Mouse (Mus musculus) liver, embryonic 14.5 days (tissue): ENCODE measurements around the gene Krtap28-13. TPM values are rescaled to one million over a fixed set of nuclear protein-coding genes. Genes with fewer than 3 reads are reported as not detected.

Source experiments
- ATAC-seq: fragments of 200-750 bp; cut with Nextera tagmentation; 2 replicates; pipeline ENCODE4 v1.8.0; 2017; ENCODE audit warnings: moderate number of reproducible peaks, mild to moderate bottlenecking, moderate library complexity; ENCODE audit not compliant: insufficient read depth
- DNase-seq, 3 experiments: peaks; one replicate each; pipeline ENCODE4 v3.0.0-alpha.2; 2012 to 2013; ENCODE audit warnings: low read depth in 3 of 3, low spot score in 3 of 3
- H3K27ac ChIP-seq: fragments of 300-500 bp; sonication (generic); 2 replicates; pipeline ENCODE4 v1.5.1; 2014; ENCODE audit warnings: moderate library complexity, mild to moderate bottlenecking, control low read depth, inconsistent platforms
- H3K27me3 ChIP-seq: fragments of 300-500 bp; sonication (generic); 2 replicates; pipeline ENCODE4 v1.6.1; 2014; ENCODE audit warnings: mild to moderate bottlenecking, low read length, moderate library complexity; ENCODE audit not compliant: control insufficient read depth, insufficient read depth
- H3K36me3 ChIP-seq: fragments of 300-500 bp; sonication (generic); replicated peaks from 2 replicates; pipeline ENCODE4 v1.6.1; 2014; ENCODE audit warnings: low read depth; ENCODE audit not compliant: control insufficient read depth, insufficient read depth
- H3K4me1 ChIP-seq, 2 experiments: fragments of 200-500 bp in 1 of 2; fragments of 300-500 bp in 1 of 2; sonication (generic) in 1 of 2; replicated peaks; 2 replicates each; pipeline ENCODE4 v1.6.1; 2012 to 2014; ENCODE audit warnings: antibody characterized with exemption in 1 of 2, inconsistent platforms in 1 of 2, low read length in 1 of 2; ENCODE audit not compliant: control insufficient read depth in 2 of 2, insufficient read depth in 2 of 2
- H3K4me2 ChIP-seq: fragments of 300-500 bp; sonication (generic); 2 replicates; pipeline ENCODE4 v1.6.1; 2014; ENCODE audit warnings: low read depth, mild to moderate bottlenecking, control low read depth, moderate library complexity
- H3K4me3 ChIP-seq, 2 experiments: fragments of 200-500 bp in 1 of 2; fragments of 300-500 bp in 1 of 2; sonication (generic) in 1 of 2; 2 replicates each; pipeline ENCODE4 v1.5.1; 2012 to 2014; ENCODE audit warnings: low read depth in 2 of 2, low read length in 2 of 2, mild to moderate bottlenecking in 2 of 2, control low read depth in 1 of 2, inconsistent platforms in 1 of 2, moderate library complexity in 1 of 2; ENCODE audit not compliant: insufficient read depth in 1 of 2
- H3K9ac ChIP-seq: fragments of 300-500 bp; sonication (generic); replicated peaks from 2 replicates; pipeline ENCODE4 v1.6.1; 2014; ENCODE audit warnings: mild to moderate bottlenecking, control low read depth, moderate library complexity
- H3K9me3 ChIP-seq: fragments of 300-500 bp; sonication (generic); 2 replicates; pipeline ENCODE4 v1.6.1; 2016; ENCODE audit warnings: low read length, mixed read lengths; ENCODE audit not compliant: control insufficient read depth
- CTCF ChIP-seq: IDR thresholded peaks from 2 replicates; pipeline ENCODE4 v1.5.1; 2016; ENCODE audit warnings: antibody characterized with exemption, low read depth, control low read depth
- EP300 ChIP-seq: IDR thresholded peaks from 2 replicates; pipeline ENCODE4 v1.6.1; 2016; ENCODE audit warnings: antibody characterized with exemption, low read depth
- WGBS: fragments of 180-500 bp; shearing (Covaris S2); extraction: QIAGEN DNeasy Blood & Tissue Kit; methylation state at CpG from one replicate; pipeline ENCODE4 v1.1.7; 2014; ENCODE audit not compliant: insufficient replicate concordance; 5-methylcytosine and 5-hydroxymethylcytosine counted together
- polyA plus RNA-seq, 2 experiments: library from polyadenylated mRNA; depleted of rRNA in 1 of 2; stranded (reverse) in 1 of 2; unstranded in 1 of 2; fragments of >200 nt; fragmentation: Nextera tagmentation in 1 of 2; extraction: Ambion mirVana in 1 of 2; gene quantifications; 2 replicates each; pipeline versions ENCODE4 v1.2.1 to v1.2.3; 2012 to 2014

The Krtap28-13 gene
- polyA plus RNA-seq (2012; rRNA removed) (not detected in 2 replicates), polyA plus RNA-seq (2014; fragmentation: Nextera tagmentation; extraction: Ambion mirVana) (not detected in 2 replicates)

DNA sequence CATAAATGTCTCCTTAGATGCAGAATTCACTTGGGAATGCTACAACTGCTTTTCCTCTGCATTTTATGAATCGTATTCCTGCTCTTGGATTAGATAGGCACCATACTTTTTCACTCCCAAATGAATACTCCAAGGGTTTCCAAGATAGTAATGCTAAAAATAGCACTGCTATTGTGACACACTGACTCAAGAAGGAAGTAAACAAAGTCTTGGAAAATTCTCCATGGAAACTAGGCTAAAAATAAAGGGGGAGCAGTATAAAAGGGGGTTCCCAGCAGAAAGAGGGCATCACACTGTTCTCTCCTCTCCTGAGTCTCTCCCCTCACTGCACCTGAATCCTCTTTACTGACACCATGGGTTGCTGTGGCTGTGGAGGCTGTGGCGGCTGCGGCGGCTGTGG is at the start of gene Krtap28-13:
Krtap28-13 (plus strand) TSS at position 288 of the 400 bp plus-strand sequence.
- Histone ChIP-seq H3K36me3 (no peaks in the 10 kb centered on the region), H3K27me3 (no peaks in the 10 kb centered on the region), H3K9ac (no peak within 1 kb of the TSS), H3K4me1 (no peaks in the 10 kb centered on the region), H3K27ac (no peak within 1 kb of the TSS), H3K4me2 (no peak within 1 kb of the TSS), H3K9me3 (no peaks in the 10 kb centered on the region), H3K4me3 (no peak within 1 kb of the TSS)
- TF ChIP-seq CTCF (no peak), EP300 (no peak)
- no peak for ATAC-seq
- no peak for DNase-seq
- WGBS: 82% methylated on average over 4 of the region's 4 CpGs

- Histone ChIP-seq H3K4me3 (no peak overlapping the region), H3K4me1 (no peaks in the 10 kb centered on the region), H3K9ac (no peak overlapping the region), H3K36me3 (no peaks in the 10 kb centered on the region), H3K27me3 (no peaks in the 10 kb centered on the region), H3K9me3 (no peaks in the 10 kb centered on the region), H3K4me2 (no peak overlapping the region), H3K27ac (no peak overlapping the region)
- ATAC-seq (no peak), DNase-seq (no peak)
- TF ChIP-seq EP300: no peak
- WGBS: 80% methylated on average over 3 of the region's 3 CpGs
Measured at GRCm38 (mm10) chr1:83014477-83014876, 46.3 kb upstream of the Krtap28-13 start.

DNA sequence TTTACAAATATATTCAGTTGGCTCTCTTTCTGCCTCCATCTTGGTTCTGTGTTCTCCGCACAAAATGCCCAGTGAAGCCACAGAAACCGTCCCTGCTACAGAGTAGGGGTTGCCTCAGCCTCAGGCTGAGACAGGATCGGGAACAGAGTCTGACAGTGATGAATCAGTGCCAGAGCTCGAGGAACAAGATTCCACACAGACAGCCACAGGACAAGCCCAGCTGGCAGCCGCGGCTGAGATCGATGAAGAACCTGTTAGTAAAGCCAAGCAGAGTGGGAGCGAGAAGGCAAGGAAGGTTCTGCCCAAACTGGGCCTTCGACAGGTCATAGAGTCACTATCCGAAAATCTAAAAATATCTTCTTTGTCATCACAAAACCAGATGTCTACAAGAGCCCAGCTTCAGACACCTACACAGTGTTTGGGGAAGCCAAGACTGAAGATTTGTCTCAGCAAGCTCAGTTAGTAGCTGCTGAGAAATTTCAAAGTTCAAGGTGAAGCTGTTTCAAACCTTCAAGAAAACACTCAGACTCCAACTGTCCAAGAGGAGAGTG is 45.3 kb upstream of the Krtap28-13 start:
- H3K36me3 ChIP-seq: no peaks in the 10 kb centered on the region
- DNase-seq: no peak
- H3K4me2 ChIP-seq: no peak overlapping the region
- H3K9me3 ChIP-seq: no peaks in the 10 kb centered on the region
- no peak for ATAC-seq
- H3K4me1 ChIP-seq: no peaks in the 10 kb centered on the region
- no peak overlapping the region for H3K4me3 ChIP-seq
- no peaks in the 10 kb centered on the region for H3K27me3 ChIP-seq
- no peak overlapping the region for H3K9ac ChIP-seq
- H3K27ac ChIP-seq: no peak overlapping the region
- no peak for TF ChIP-seq EP300
- no peak for TF ChIP-seq CTCF
- WGBS: 65% methylated on average over 10 of the region's 10 CpGs

DNA sequence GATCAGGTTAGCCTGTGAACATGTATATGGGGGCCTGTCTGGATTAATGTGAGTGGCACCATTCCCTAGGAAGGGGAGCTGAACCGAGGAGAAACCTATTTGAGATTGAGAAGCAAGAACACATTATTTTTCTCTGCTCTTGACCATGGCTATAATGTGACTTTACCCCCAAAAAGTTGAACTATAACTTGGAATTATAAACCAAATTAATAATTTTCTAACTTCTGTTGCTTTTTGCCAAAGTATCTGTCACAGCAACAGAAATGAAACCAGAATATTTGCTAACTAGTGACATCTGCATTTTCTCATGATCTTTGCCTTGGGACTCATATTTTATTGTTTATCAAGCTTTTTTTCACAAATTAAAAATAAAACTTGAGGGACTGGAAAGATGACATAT is 44.2 kb upstream of the Krtap28-13 start:
- DNase-seq: no peak
- TF ChIP-seq EP300 (no peak), CTCF (no peak)
- H3K9ac ChIP-seq: no peak overlapping the region
- no peak for ATAC-seq
- H3K27me3 ChIP-seq: no peaks in the 10 kb centered on the region
- WGBS: 19% methylated on average over 1 of the region's 1 CpGs
- no peak overlapping the region for H3K4me3 ChIP-seq
- H3K9me3 ChIP-seq: no peaks in the 10 kb centered on the region
- no peaks in the 10 kb centered on the region for H3K4me1 ChIP-seq
- H3K36me3 ChIP-seq: no peaks in the 10 kb centered on the region
- no peak overlapping the region for H3K27ac ChIP-seq
- no peak overlapping the region for H3K4me2 ChIP-seq

DNA sequence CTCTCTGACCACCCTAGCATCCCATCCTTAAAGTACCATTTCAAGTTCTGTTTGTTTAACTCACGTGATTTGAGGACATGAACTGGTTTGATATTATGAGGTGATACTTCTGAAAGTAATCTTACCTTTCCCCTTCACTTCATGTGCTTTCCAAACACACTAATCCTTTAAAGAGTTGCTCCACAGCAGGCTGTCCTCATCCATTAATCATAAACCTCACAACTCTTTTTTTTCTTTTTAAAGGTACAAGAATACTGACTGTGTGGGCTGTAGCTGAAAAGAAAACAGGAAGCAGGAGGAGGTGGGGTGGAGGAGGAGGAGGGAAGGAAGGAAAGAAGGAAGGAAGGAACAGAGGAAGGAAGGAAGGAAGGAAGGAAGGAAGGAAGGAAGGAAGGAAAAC is 28.8 kb upstream of the Krtap28-13 start:
- no peak for TF ChIP-seq CTCF
- no peak for TF ChIP-seq EP300
- Histone ChIP-seq H3K36me3 (no peaks in the 10 kb centered on the region), H3K4me2 (no peak overlapping the region), H3K9ac (no peak overlapping the region), H3K27me3 (no peaks in the 10 kb centered on the region), H3K27ac (no peak overlapping the region), H3K4me1 (no peaks in the 10 kb centered on the region), H3K9me3 (no peaks in the 10 kb centered on the region), H3K4me3 (no peak overlapping the region)
- no peak for ATAC-seq
- WGBS: 24% methylated on average over 1 of the region's 1 CpGs
- no peak for DNase-seq
